Mouse (Mus musculus) cerebellum, adult 8-10 months (tissue): Measurements from ENCODE around the gene Stx6.

Experiments used
- DNase-seq: peaks from one replicate; pipeline ENCODE4 v3.0.0; 2022

The Stx6 gene

GRCm38 (mm10) chr1:155236306-155237024 is 78.0 kb downstream of the Stx6 start:
- no peak for DNase-seq

- no peak for DNase-seq
These were observed 78.9 kb downstream of the Stx6 start for GRCm38 (mm10) chr1:155237390-155237789.

GRCm38 (mm10) chr1:155238126-155238525 is 79.6 kb downstream of the Stx6 start:
- DNase-seq = no peak

GRCm38 (mm10) chr1:155239169-155239568 is 80.7 kb downstream of the Stx6 start:
- no peak for DNase-seq

DNA sequence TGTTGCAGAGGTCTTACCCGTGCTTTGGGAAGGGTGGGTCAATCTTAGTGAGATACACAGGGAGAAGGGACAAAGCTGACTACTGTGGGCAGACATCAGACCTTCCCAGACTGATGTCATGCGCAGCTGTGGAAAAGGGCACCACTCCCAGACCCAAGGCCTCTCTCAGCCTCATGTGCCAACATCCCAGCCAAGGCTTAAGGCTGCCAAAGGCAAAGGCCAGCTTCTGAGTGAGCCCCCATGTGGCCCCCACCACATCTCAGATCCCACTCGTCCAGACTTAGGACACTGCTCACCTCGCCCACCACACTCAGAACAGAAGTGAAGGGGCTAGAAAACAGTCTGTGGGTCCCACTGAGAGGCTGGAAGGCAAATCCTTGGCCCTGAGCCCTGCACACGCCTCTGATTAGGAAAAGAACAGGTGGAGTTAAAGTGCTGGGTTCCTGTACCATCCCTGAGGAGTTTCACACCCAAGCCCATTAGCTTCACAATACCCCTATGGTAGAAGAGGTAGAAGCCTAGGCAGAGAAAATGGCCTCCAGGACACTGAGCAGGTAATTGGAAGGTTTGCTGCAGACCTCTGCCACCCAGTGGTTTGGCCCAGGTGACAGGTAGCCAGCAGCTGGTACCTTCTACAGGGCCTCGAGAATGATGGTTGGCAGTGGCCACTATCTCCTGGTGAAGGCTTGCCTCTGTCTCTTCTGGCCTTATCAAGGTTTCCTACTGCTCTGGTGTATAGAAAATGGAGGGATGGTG is 81.6 kb downstream of the Stx6 start:
- no peak for DNase-seq

- no peak for DNase-seq
These were observed 83.4 kb downstream of the Stx6 start for GRCm38 (mm10) chr1:155241701-155242487.

- no peak for DNase-seq
These were observed 83.9 kb downstream of the Stx6 start for GRCm38 (mm10) chr1:155242488-155242745.

DNA sequence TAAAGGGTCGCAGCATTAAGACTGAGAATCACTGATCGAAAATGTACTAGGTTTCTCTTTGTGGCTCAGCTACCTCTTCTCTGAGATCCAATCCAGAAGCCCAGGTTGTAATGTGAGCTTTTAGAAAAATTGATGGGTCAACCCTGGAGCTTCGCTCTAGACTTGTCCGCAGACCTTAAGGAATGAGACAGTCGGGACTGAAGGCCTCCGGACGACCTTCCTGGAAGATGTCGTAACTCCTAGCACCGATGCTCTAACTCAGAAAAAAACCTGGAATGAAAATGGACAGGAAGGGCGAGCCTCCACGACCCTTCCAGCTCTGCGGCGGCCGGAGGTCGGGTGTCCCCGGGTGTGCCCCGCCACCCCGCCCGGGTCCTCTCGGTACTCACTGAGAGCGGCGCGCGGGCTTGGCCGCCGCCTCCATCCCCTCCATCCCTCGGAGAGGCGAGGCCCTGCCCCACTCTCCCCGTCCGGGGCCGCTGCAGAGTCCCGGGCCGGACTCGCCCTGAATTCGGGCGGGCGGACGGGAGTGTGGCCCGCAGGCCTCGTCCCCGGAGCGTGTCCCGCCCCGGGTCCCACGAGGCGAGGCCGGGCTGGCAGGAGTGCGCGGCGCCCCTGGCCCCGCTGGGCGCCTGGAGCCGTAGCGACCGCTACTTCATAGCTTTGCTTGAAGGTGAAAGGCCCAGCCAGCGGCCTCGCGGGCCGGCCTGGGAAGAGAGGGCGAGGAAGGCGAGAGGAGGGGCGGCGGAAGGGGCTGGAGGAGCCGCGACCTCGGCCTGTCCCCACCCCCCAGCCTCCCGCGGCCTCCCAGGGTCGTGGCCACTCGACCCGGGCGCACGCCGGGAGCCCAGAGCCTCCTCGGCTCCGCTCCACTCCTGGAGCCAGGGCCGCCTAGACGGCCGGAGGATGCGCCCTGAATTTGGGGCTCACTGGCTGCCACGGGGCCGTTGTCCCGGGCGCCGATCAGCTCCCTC is 85.6 kb downstream of the Stx6 start, which contains the start of gene BC034090:
TSS of gene BC034090 (minus strand) at position 648 of the 974 bp plus-strand sequence.
- DNase-seq = no peak

DNA sequence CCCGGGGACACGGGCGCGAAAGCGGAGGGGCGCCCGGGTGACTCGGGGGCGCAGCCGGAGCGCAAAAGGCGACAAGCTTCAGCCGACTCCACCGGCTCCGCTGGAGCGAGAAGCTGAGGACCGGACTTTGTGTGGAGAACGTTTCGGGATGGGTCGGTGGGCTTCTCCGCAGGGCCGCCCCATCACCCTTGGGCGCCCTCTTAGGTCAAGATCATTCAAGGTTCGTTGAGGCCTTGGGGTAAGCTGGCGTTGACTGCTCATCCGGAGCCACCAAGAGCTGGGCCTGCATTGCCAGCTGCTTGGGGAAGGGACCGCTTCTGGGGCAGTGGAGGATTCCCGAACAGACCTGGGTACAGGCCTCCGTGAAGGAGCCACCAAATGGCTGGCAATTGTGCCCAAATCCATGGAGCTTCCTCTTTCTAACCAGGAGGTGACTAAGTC is 86.3 kb downstream of the Stx6 start:
- DNase-seq = no peak

GRCm38 (mm10) chr1:155245516-155245915 is 87.0 kb downstream of the Stx6 start:
- no peak for DNase-seq

- DNase-seq = no peak
These were observed 88.9 kb downstream of the Stx6 start for GRCm38 (mm10) chr1:155247441-155247840.

DNA sequence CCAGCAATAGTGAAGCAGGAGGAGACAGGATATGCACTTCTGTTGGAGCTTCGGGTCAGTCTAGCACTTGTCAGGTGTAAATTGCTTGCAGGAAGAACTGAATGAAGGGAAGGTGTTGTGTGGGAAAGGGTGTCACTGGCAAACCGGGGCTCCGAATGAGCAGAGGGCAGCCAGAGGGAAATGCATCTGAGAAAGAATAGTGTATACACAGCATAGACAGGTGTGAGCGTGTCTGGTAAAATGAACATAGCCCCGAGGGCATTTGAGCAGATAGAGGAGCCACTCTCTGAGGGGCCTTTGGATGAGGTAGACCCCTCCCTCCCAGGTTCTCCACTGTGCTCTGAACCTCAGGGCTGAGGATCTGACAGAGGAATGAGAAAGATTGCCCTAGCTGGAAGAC is 89.5 kb downstream of the Stx6 start:
- no peak for DNase-seq

DNA sequence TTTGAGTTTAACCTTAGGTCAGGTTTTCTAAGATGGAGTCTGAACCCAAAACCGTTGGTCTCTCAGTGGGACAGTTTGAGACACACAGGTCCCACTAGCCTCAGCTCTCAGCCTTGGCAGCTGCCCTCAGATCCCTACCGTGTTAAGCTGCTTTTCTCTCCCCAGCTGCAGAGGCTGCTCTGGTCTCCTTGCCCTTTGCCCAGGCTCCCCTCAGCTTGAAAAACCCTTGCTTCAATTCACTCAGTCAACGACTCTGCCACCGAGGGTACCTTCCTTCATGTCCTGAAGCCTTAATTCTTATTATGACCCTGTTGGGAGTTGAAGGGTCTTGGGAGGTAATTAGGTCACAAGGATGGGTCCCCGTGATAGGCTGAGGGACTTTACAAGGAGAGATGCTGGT is 91.4 kb downstream of the Stx6 start:
- no peak for DNase-seq

DNA sequence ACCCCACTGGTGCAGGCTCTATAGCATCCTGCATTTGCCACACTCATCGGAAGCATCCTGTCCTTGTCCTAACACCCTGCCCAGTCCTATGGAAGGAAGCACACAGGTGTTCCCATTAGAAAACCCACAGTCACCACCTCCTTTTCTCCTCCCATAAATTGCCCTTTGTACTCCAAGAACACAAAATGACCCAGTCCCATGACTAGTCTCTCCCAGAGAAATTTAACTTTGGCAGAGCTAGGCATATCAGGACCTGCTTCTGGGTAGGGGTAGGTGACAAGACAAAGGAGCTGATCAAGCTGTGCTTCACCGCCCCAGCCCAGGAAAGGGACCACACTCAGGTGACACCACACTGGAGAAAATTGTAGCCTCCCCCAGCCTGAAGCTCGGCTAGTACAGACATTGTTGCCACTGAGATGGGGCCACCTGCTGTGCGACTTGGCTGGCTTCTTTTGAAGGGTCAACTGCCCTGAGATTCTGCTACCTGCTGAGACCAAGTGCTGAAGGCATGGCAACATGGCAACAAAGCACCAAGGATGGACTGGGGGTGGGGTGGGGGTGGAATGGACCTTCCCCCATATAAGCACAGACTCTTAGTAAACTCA is 92.1 kb downstream of the Stx6 start:
- DNase-seq = no peak

DNA sequence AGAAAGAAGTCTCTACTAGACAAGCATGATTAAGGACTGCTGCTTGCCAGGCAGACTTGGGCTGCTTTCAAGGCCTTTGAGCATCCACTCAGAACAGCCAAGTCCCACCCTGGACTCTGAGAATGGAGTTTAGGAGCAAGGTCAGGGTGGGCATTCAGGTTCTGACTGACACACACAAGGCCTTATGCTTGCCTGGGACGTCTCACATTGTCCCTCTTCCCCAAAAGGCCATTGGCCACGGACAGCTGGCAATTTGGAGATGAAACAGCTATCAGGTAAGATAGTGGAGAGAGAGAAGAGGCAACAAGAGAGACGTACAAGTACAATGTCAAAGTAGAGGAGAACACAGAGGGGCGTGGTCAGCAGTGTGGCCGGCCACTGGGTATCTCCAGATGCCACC is 93.1 kb downstream of the Stx6 start:
- no peak for DNase-seq

- DNase-seq = no peak
These were observed 94.2 kb downstream of the Stx6 start for GRCm38 (mm10) chr1:155252631-155253121.

DNA sequence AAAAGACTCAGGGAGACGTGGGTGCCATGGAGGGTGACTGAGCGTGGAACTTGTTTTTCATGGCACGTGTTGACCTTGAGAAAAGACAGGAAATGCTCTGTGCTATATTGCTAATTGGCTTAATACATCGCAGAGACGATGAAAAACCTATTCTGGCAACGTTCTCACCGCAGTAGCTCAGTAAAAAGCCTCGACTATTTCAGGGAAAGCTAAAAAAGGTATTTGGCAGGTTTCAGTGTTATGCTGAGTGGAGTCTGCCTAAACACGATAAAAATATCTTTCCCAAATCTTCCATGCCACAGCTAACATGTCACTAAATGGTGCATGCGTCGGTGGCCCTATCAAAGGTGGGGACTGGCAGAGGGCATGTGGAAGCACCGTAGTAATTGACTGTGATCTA is 94.6 kb downstream of the Stx6 start:
- no peak for DNase-seq

- no peak for DNase-seq
These were observed 95.8 kb downstream of the Stx6 start for GRCm38 (mm10) chr1:155254309-155254708.
